8 mouse cellular contexts compared by ENCODE assay signal in genomic region chr9:123924589-123925066, GRCm38 (mm10). TPM values are rescaled to one million over a fixed set of nuclear protein-coding genes. Genes with fewer than 3 reads are reported as not detected.
A peak's percentile ranks its signal among the peaks of the same experiment; 100 is the strongest.
DNase-seq lines count a peak whose midpoint lies in the region; ATAC-seq lines count a peak whose summit lies in the region.

No protein-coding gene starts in this region.

- peak; percentile 93 for DNase-seq in 3134 (ENCODE audit: extremely low read depth, insufficient read length, low spot score)
- DNase-seq in adrenal gland, postnatal 36 days = peak; percentile 96 to 98
- DNase-seq in embryonic facial prominence, embryonic 14.5 days (ENCODE audit: low spot score) = peak; percentile 93
- peak; percentile 94 for DNase-seq in heart, adult 8-10 months (ENCODE audit: low spot score)
- DNase-seq in kidney, adult 9 months = peak; percentile 93
- DNase-seq in liver = peak; percentile 91
- peak; percentile 85 to 96 for DNase-seq in monocyte, adult 2 months (ENCODE audit: low read depth in 1 of 2, low spot score in 2 of 2)
- peak; percentile 81 to 84 for DNase-seq in spleen, postnatal 14 days (ENCODE audit: low spot score in 2 of 2)

- peaks cover 10% of the 10 kb centered on the region for H3K27me3 ChIP-seq in embryonic facial prominence, embryonic 14.5 days (replicated peaks; ENCODE audit: control insufficient read depth, insufficient read depth, low read length)

- WGBS in embryonic facial prominence, embryonic 14.5 days = 0% methylated on average over 23 of the region's 49 CpGs

- H3K4me3 ChIP-seq in embryonic facial prominence, embryonic 14.5 days (ENCODE audit: low read depth, low read length) = peak overlapping the region; percentile 58

- no peaks in the 10 kb centered on the region for H3K36me3 ChIP-seq in embryonic facial prominence, embryonic 14.5 days (ENCODE audit: control insufficient read depth, insufficient read depth, low read length)

- peak; percentile 88 for ATAC-seq in embryonic facial prominence, embryonic 14.5 days (ENCODE audit: low read depth)

- H3K4me2 ChIP-seq in embryonic facial prominence, embryonic 14.5 days (ENCODE audit: low read depth, low read length) = peak overlapping the region; percentile 78

- peaks cover 6% of the 10 kb centered on the region; the same call in 1 of the 2 replicates for H3K4me1 ChIP-seq in embryonic facial prominence, embryonic 14.5 days (ENCODE audit: control insufficient read depth, insufficient read depth, low read length)

- H3K9ac ChIP-seq in embryonic facial prominence, embryonic 14.5 days (ENCODE audit: low read depth, low read length) = peak overlapping the region; percentile 76

- H3K27ac ChIP-seq in embryonic facial prominence, embryonic 14.5 days (replicated peaks; ENCODE audit: low read depth, low read length) = peak overlapping the region; percentile 85

- no peaks in the 10 kb centered on the region for H3K9me3 ChIP-seq in embryonic facial prominence, embryonic 14.5 days (ENCODE audit: control insufficient read depth, low read length)

RNA-seq across cellular contexts. Expression of gene Ccr1, which starts 43.9 kb away (rescaled TPM):
- total RNA-seq in adrenal gland, postnatal 36 days (2021) = 1 to 10 TPM; 1.3 to 1.5 TPM
- 4.7 and 5.0 TPM in 2 replicates for polyA plus RNA-seq in embryonic facial prominence, embryonic 14.5 days (2014; fragmentation: Nextera tagmentation; extraction: Ambion mirVana)
- 1 to 10 TPM in 1 of 4 experiments, under 1 TPM in 3; 0.08 to 2.8 (median 0.42) TPM for total RNA-seq in heart, adult 8-10 months (2022)

RNA-seq across cellular contexts. Expression of gene Ccr1l1, which starts 53.6 kb away (rescaled TPM):
- total RNA-seq in adrenal gland, postnatal 36 days (2021) = not detected
- not detected in 2 replicates for polyA plus RNA-seq in embryonic facial prominence, embryonic 14.5 days (2014; fragmentation: Nextera tagmentation; extraction: Ambion mirVana)
- total RNA-seq in heart, adult 8-10 months (2022) = not detected

Comparison
In these comparisons a context has a peak if more than half of its experiments do, and no peak if none do; other contexts are left out.
1. Peak in every context shown above with its lines: DNase-seq, ATAC-seq, H3K4me3 ChIP-seq and H3K27ac ChIP-seq.